Mouse (Mus musculus) stomach, embryonic 14.5 days (tissue): Measurements from ENCODE around the gene Slk. TPM values are rescaled to one million over a fixed set of nuclear protein-coding genes. Genes with fewer than 3 reads are reported as not detected.

ENCODE experiments used
- ATAC-seq: fragments of 200-750 bp; cut with Nextera tagmentation; 2 replicates; pipeline ENCODE4 v1.8.0; 2017; ENCODE audit warnings: low read depth, moderate TSS enrichment; ENCODE audit not compliant: insufficient number of reproducible peaks, insufficient read depth, low FRiP score
- H3K27ac ChIP-seq: fragments of 300-500 bp; sonication (generic); 2 replicates; pipeline ENCODE4 v1.5.1; 2014; ENCODE audit warnings: mild to moderate bottlenecking, low read length, moderate library complexity, mixed read lengths
- H3K27me3 ChIP-seq: fragments of 300-500 bp; sonication (generic); 2 replicates; pipeline ENCODE4 v1.6.1; 2014; ENCODE audit warnings: low read length, control low read depth, mixed read lengths; ENCODE audit not compliant: control insufficient read depth, insufficient read depth
- H3K36me3 ChIP-seq: fragments of 300-500 bp; sonication (generic); 2 replicates; pipeline ENCODE4 v1.6.1; 2014; ENCODE audit warnings: mild to moderate bottlenecking, control low read depth, low read length, moderate library complexity, mixed read lengths; ENCODE audit not compliant: control insufficient read depth, insufficient read depth
- H3K4me1 ChIP-seq: fragments of 300-500 bp; sonication (generic); 2 replicates; pipeline ENCODE4 v1.6.1; 2014; ENCODE audit warnings: low read length, control low read depth, mixed read lengths; ENCODE audit not compliant: control insufficient read depth, insufficient read depth
- H3K4me2 ChIP-seq: fragments of 300-500 bp; sonication (generic); replicated peaks from 2 replicates; pipeline ENCODE4 v1.6.1; 2014; ENCODE audit warnings: low read depth, low read length, control low read depth
- H3K4me3 ChIP-seq: fragments of 300-500 bp; sonication (generic); 2 replicates; pipeline ENCODE4 v1.5.1; 2014; ENCODE audit warnings: low read depth, low read length, control low read depth
- H3K9ac ChIP-seq: fragments of 300-500 bp; sonication (generic); replicated peaks from 2 replicates; pipeline ENCODE4 v1.6.1; 2014; ENCODE audit warnings: low read depth, mild to moderate bottlenecking, control low read depth, low read length, moderate library complexity, mixed read lengths
- H3K9me3 ChIP-seq: fragments of 300-500 bp; sonication (generic); 2 replicates; pipeline ENCODE4 v1.6.1; 2016; ENCODE audit warnings: low read depth, low read length, control low read depth; ENCODE audit not compliant: control insufficient read depth
- WGBS: fragments of 180-500 bp; shearing (Covaris S2); extraction: QIAGEN DNeasy Blood & Tissue Kit; methylation state at CpG from one replicate; pipeline ENCODE4 v1.1.7; 2014; 5-methylcytosine and 5-hydroxymethylcytosine counted together
- polyA plus RNA-seq: library from polyadenylated mRNA; unstranded; fragments of >200 nt; fragmentation: Nextera tagmentation; extraction: Ambion mirVana; gene quantifications from 2 replicates; pipeline ENCODE4 v1.2.1, GENCODE M21; 2014

The Slk gene
- polyA plus RNA-seq, 1 experiment from 2014 or later = 37.8 TPM

DNA sequence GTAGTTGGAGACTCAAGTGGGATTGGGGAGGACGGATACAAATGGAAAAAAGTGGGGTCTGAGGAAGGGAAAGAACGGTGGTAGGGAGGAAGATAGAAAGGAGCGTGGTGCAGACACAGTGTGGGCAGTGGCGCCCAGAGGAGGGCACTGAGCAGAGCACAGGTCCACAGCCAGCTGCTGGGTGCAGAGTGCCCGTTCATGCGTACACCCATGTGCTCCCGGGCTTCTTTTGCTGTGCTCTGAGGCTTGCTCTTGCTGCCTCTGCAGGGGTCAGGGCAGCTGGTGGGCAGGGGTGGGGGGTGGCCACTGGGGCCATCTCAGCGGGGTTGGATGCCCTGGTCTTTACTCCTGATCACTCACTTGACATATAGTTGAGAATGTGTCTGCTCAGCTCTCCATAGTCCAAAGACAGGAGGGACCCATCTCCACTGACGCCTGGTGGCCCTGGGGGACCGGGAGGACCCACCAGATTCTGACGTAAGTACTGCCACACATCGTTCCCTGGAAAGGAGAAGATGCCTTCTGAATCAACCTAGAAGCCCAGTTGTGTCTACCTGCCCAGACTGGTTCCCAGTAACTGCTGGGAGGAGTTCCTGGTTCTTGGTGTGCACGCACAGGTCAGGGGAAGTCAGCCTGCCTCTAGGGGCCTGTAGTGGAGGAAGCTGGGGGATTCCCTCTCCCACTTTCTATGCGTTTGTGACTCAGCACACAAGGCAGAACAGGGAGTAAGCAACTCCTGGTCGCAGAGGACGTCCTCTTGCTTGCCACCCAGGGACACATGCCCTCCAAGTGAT, 71.1 kb downstream of the Slk start:
- peaks cover 2% of the 10 kb centered on the region; the same call in 1 of the 2 replicates for H3K4me1 ChIP-seq
- no peak overlapping the region for H3K4me2 ChIP-seq
- ATAC-seq = no peak
- H3K4me3 ChIP-seq = no peak overlapping the region
- H3K9ac ChIP-seq = no peak overlapping the region
- WGBS = 87% methylated on average over 16 of the region's 16 CpGs
- H3K9me3 ChIP-seq = no peaks in the 10 kb centered on the region
- H3K27me3 ChIP-seq = no peaks in the 10 kb centered on the region
- peaks cover 17% of the 10 kb centered on the region for H3K36me3 ChIP-seq
- H3K27ac ChIP-seq = no peak overlapping the region

DNA sequence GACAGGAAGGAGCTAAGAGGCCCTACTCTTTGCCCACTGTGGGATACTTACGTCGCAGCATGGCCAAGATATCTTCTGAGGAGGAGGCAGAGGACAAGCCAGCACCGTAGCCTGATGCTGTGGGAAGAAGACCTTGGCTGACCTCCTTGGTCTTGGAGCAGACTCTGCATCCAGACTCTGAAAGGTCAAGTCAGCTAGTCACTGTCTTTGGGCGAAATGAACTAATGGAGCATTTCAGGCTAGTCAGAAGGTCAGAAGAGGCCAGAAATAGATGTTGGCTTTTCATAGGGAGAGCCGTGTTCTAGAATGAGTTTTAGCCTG, 71.6 kb downstream of the Slk start:
- H3K27ac ChIP-seq = no peak overlapping the region
- peaks cover 16% of the 10 kb centered on the region for H3K36me3 ChIP-seq
- no peaks in the 10 kb centered on the region for H3K27me3 ChIP-seq
- no peak overlapping the region for H3K4me3 ChIP-seq
- WGBS = 83% methylated on average over 5 of the region's 5 CpGs
- no peaks in the 10 kb centered on the region for H3K9me3 ChIP-seq
- H3K4me2 ChIP-seq = no peak overlapping the region
- H3K4me1 ChIP-seq = peaks cover 2% of the 10 kb centered on the region; the same call in 1 of the 2 replicates
- H3K9ac ChIP-seq = no peak overlapping the region
- no peak for ATAC-seq

DNA sequence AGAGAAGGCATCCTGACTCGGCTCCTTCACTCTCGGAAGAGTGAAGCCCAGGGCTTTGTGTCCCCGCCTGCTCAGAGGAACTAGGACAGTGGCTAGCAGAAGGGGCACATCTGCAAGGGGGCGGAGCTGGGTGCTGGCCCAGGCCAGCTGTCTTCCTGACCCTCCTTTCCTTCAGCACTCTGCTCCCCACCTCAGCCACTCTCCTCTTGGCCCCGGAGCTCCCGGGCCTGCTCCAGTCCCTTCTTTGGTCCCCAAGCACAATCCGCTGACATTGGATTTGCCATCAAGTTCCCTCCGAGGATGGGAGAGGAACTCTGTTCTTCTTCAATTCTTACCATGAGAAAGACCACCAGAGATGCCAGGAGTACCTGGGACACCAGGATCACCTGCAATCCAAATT, 72.8 kb downstream of the Slk start:
- Histone ChIP-seq H3K27ac (no peak overlapping the region), H3K4me1 (peaks cover 2% of the 10 kb centered on the region; the same call in 1 of the 2 replicates), H3K9ac (no peak overlapping the region), H3K36me3 (peaks cover 8% of the 10 kb centered on the region), H3K27me3 (no peaks in the 10 kb centered on the region), H3K4me3 (no peak overlapping the region), H3K4me2 (no peak overlapping the region), H3K9me3 (no peaks in the 10 kb centered on the region)
- WGBS = 72% methylated on average over 8 of the region's 8 CpGs
- no peak for ATAC-seq

DNA sequence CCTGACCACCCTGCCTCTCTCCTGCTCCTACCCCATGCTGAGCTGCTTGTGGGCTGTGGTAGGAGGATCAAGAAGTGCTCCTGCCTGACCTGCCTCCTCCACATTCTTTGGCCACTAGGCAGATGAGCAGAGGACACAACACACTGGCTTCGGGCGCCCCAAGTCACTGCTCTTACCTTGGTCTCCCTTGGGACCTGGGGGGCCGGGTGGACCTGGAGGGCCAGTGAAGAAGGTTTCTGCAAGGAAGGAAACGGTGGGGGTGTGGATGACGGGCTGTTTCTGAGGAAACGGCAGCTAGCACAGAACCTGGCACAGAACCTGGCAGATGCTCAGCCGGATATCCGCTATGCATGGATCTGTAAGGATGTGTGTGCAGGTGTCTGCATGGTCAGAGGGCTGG, 73.7 kb downstream of the Slk start:
- ATAC-seq = no peak
- no peak overlapping the region for H3K27ac ChIP-seq
- peaks cover 2% of the 10 kb centered on the region; the same call in 1 of the 2 replicates for H3K4me1 ChIP-seq
- 78% methylated on average over 8 of the region's 8 CpGs for WGBS
- no peak overlapping the region for H3K4me2 ChIP-seq
- H3K27me3 ChIP-seq = no peaks in the 10 kb centered on the region
- no peak overlapping the region for H3K9ac ChIP-seq
- no peaks in the 10 kb centered on the region for H3K9me3 ChIP-seq
- H3K4me3 ChIP-seq = no peak overlapping the region
- peaks cover 4% of the 10 kb centered on the region for H3K36me3 ChIP-seq

DNA sequence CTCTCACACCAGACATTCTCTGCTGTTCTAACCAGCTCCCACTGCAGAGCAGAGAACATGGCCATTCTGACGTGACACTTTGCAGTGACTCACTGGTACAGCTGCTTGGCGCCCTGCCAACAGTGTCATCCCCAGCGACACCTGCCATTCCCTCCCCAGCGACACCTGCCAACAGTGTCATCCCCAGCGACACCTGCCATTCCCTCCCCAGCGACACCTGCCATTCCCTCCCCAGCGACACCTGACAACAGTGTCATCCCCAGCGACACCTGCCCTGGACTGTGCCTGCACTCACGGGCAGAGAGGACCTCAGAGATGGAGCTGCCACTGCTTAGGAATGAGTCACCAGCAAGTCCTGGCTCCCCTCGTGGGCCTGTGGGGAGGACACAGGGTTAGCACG, 75.4 kb downstream of the Slk start:
- Histone ChIP-seq H3K4me1 (peaks cover 11% of the 10 kb centered on the region), H3K36me3 (no peaks in the 10 kb centered on the region; the same call in 1 of the 2 replicates), H3K4me2 (no peak overlapping the region), H3K27me3 (no peaks in the 10 kb centered on the region), H3K9ac (no peak overlapping the region), H3K9me3 (no peaks in the 10 kb centered on the region), H3K4me3 (no peak overlapping the region), H3K27ac (no peak overlapping the region)
- ATAC-seq = no peak
- 66% methylated on average over 11 of the region's 11 CpGs for WGBS

DNA sequence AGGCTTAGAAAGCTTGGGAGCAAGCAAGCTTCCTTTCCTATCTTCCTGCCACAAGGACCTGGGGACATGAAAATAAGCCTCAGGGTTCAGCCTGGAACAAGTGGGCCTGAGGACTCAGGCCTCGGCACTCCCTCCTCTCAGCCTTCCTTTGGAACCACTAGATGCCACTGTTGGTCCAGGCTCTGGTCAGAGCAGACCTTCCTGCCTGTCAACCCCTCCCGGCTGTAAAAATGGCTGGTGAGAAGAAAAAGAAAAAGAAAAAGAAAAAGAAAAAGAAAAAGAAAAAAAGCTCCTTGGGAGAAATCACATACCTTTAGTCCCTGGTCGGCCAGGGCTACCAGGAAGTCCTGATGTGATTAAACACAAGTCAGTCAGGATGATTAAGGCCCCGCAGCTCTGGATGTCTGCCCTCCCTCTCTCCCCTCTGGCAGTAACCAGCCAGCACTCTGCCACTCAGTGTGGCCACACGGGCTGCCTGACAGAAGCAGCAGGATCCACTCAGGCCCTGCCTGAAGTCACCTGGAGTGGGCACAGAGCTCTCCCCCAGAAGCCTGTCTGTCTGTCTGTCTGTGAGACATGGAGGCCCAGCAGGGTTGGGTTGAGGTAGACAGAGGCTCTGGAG, 79.5 kb downstream of the Slk start:
- no peak overlapping the region for H3K4me3 ChIP-seq
- H3K4me1 ChIP-seq = peaks cover 14% of the 10 kb centered on the region
- H3K4me2 ChIP-seq = no peak overlapping the region
- H3K27ac ChIP-seq = peak overlapping the region; percentile 70
- H3K9ac ChIP-seq = no peak overlapping the region
- H3K36me3 ChIP-seq = no peaks in the 10 kb centered on the region
- H3K27me3 ChIP-seq = no peaks in the 10 kb centered on the region
- H3K9me3 ChIP-seq = no peaks in the 10 kb centered on the region
- ATAC-seq = peak; percentile 83; the same call in 1 of the 2 replicates
- 13% methylated on average over 5 of the region's 5 CpGs for WGBS

DNA sequence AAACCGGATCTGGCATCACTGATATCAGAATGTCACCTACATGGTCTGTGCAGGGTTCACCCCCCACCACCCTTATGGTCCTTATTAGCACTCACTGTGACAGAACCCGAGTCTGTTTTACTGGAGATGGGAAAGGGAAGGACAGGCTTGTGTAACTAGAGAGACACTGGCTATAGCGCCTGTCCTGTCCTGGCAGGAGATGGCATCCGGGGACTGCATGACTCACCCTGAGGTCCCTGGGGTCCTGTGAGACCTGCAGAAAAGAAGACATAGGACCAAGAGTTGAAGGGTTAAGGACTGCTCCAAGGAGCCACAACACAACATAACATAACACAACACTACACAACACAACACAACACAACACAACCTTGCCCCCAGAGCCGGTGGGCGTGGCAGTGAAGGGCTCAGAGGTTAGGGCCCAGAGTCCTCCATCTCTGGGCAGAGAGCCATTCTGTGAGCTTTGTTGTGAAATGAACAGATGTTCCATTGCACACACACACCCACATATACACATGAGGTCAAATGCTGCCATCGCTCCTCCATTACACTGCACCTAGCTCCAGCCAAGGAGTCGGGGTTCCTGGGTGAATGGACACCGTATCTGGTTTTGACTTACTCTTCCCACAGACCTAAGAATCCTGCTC, 80.4 kb downstream of the Slk start:
- Histone ChIP-seq H3K4me1 (peaks cover 14% of the 10 kb centered on the region), H3K9me3 (no peaks in the 10 kb centered on the region), H3K27ac (peak overlapping the region; percentile 70; the same call in 1 of the 2 replicates), H3K4me3 (no peak overlapping the region), H3K27me3 (no peaks in the 10 kb centered on the region), H3K36me3 (no peaks in the 10 kb centered on the region), H3K4me2 (no peak overlapping the region), H3K9ac (no peak overlapping the region)
- WGBS = 86% methylated on average over 9 of the region's 9 CpGs
- ATAC-seq = no peak

DNA sequence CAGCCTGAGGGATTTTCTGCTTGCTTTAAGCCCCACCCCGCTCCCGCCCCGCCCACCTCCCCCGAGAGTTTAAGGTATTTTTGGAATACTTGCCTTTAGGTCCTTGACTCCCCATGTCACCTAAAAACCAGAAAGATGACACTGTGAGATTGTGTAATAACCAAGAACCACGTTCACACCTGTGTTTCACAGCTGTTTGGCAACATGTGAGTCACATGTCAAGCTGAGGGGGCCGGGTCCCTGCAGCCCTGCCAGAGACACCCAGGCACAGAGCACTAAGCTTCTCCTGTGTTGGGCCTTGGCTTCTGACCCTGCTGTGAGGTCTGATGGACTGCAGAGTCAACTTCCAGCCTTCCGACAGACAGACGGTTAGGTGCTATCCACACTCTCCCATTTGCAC, 88.1 kb downstream of the Slk start:
- H3K4me1 ChIP-seq = peaks cover 8% of the 10 kb centered on the region; the same call in 1 of the 2 replicates
- H3K27me3 ChIP-seq = no peaks in the 10 kb centered on the region
- no peak overlapping the region for H3K27ac ChIP-seq
- no peak for ATAC-seq
- no peak overlapping the region for H3K4me3 ChIP-seq
- no peak overlapping the region for H3K9ac ChIP-seq
- no peaks in the 10 kb centered on the region for H3K9me3 ChIP-seq
- 42% methylated on average over 8 of the region's 8 CpGs for WGBS
- no peaks in the 10 kb centered on the region for H3K36me3 ChIP-seq
- no peak overlapping the region for H3K4me2 ChIP-seq
